Mouse (Mus musculus) layer of hippocampus, postnatal 10 days (tissue): ENCODE data around the gene Sfi1. TPM values are rescaled to one million over a fixed set of nuclear protein-coding genes. Genes with fewer than 3 reads are reported as not detected.
"Not testable (repeated sequence)": the region's sequence is repeated elsewhere in the genome, so short reads cannot be mapped to it uniquely, and the experiment has no call there.

Experiments used
- DNase-seq, 2 experiments: peaks; one replicate each; pipeline ENCODE4 v3.0.0; 2021; ENCODE audit warnings: low spot score in 2 of 2
- total RNA-seq, 2 experiments: library from RNA; stranded (reverse); gene quantifications; 2 replicates each; pipeline ENCODE4 v1.2.3; 2021

The Sfi1 gene
- total RNA-seq, 2 experiments from 2014 or later, result 50.6 to 81.4 TPM

- peak; percentile 60 to 71 for DNase-seq
Measured at GRCm38 (mm10) chr11:3173425-3174318, 19.6 kb downstream of the Sfi1 start.

- DNase-seq, result not testable (repeated sequence)
Measured at GRCm38 (mm10) chr11:3172526-3172925, 20.7 kb downstream of the Sfi1 start.

- DNase-seq, result peak; percentile 38 to 49
Measured at GRCm38 (mm10) chr11:3171931-3172330, 21.3 kb downstream of the Sfi1 start.

- peak in 1 of 2 experiments; percentile 39 for DNase-seq
Measured at GRCm38 (mm10) chr11:3169042-3169441, 24.2 kb downstream of the Sfi1 start.

GRCm38 (mm10) chr11:3167571-3168001 is 25.7 kb downstream of the Sfi1 start:
- DNase-seq, result peak in 1 of 2 experiments; percentile 58

GRCm38 (mm10) chr11:3167129-3167528 is 26.1 kb downstream of the Sfi1 start:
- peak in 1 of 2 experiments; percentile 16 for DNase-seq

GRCm38 (mm10) chr11:3166321-3166720 is 26.9 kb downstream of the Sfi1 start:
- peak in 1 of 2 experiments; percentile 16 for DNase-seq

- DNase-seq, result not testable (repeated sequence)
Measured at GRCm38 (mm10) chr11:3165210-3165782, 28.0 kb downstream of the Sfi1 start.

- DNase-seq, result not testable (repeated sequence)
Measured at GRCm38 (mm10) chr11:3163661-3164060, 29.6 kb downstream of the Sfi1 start.

GRCm38 (mm10) chr11:3163122-3163521 is 30.1 kb downstream of the Sfi1 start:
- DNase-seq, result not testable (repeated sequence)

GRCm38 (mm10) chr11:3162236-3162897 is 30.9 kb downstream of the Sfi1 start:
- peak in 1 of 2 experiments; percentile 61 for DNase-seq

- DNase-seq, result peak in 1 of 2 experiments; percentile 62
Measured at GRCm38 (mm10) chr11:3161370-3161769, 31.9 kb downstream of the Sfi1 start.

- DNase-seq, result not testable (repeated sequence)
Measured at GRCm38 (mm10) chr11:3158800-3159199, 34.5 kb downstream of the Sfi1 start.

GRCm38 (mm10) chr11:3157996-3158395 is 35.3 kb downstream of the Sfi1 start:
- peak in 1 of 2 experiments; percentile 29 for DNase-seq

- DNase-seq, result peak in 1 of 2 experiments; percentile 11
Measured at GRCm38 (mm10) chr11:3156991-3157390, 36.3 kb downstream of the Sfi1 start.

- DNase-seq, result peak; percentile 49 to 64
Measured at GRCm38 (mm10) chr11:3153666-3154397, 39.4 kb downstream of the Sfi1 start.

- DNase-seq, result not testable (repeated sequence)
Measured at GRCm38 (mm10) chr11:3151358-3151757, 41.9 kb downstream of the Sfi1 start.

GRCm38 (mm10) chr11:3150677-3151003 is 42.6 kb downstream of the Sfi1 start:
- DNase-seq, result not testable (repeated sequence)

- not testable (repeated sequence) for DNase-seq
Measured at GRCm38 (mm10) chr11:3150003-3150676, 43.1 kb downstream of the Sfi1 start.

GRCm38 (mm10) chr11:3149471-3149870 is 43.8 kb downstream of the Sfi1 start:
- not testable (repeated sequence) for DNase-seq
